Mouse (Mus musculus): ENCODE measurements around the gene Paxx. TPM values are rescaled to one million over a fixed set of nuclear protein-coding genes. Genes with fewer than 3 reads are reported as not detected.

Paxx gene
- polyA plus RNA-seq, 1 experiment, result 49.0 TPM

DNA sequence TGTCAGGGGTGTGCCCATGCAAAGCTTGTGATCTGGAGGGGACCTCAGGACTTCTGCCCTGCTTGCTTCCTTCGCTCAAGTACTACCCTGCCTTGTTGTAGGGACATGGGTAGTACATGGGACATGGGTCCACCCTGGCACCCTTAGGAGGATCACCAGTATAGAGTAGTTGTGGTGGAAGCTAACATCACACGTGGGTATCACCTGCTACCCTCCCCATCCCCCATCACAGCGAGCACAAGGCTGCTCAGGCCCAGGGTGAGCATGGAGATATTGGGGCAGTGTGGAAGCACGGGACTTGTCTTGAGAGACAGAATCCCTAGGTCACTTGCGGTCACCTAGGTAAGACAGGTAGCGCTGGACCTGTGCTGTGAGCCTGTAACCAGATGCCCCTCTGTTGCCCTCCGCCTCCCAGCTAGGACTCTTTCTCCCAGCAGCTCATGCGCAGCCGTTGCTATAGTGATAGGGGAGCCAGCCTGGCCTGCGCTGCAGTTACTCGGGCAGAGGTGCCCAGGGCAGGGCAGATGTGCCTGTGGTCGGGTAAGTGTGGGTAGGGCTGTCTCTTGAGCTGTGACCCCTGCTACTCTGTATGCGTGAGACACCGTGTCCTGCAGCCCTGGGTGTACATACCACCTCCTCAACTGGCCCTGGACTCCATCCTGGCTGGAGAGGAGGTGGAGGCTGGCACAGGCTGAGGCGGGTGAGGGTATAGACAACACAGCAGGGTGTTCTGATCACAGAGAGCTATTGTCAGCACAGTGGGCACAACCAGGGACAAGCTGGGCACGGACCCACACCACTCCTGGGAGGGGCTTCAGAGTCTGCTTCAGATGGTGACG lies 30.3 kb downstream of the Paxx start:
- 50% methylated on average over 17 of the region's 17 CpGs for WGBS
- Histone ChIP-seq H3K27me3 (replicated peaks; ENCODE audit: control insufficient read depth, insufficient read depth, low read length) (no peaks in the 10 kb centered on the region), H3K36me3 (ENCODE audit: control insufficient read depth, insufficient read depth, low read length) (no peaks in the 10 kb centered on the region), H3K27ac (ENCODE audit: insufficient read depth, low read depth, low read length) (no peak overlapping the region), H3K4me3 (ENCODE audit: insufficient read depth, low read depth, low read length) (no peak overlapping the region), H3K4me1 (ENCODE audit: control insufficient read depth, insufficient read depth, low read length) (peaks cover 13% of the 10 kb centered on the region; the same call in 1 of the 2 replicates)
- TF ChIP-seq CTCF (conservative IDR thresholded peaks at IDR 0.05; ENCODE audit: insufficient read depth, insufficient read length, low read depth, low read length) (no peak), POLR2A (IDR thresholded peaks at IDR 0.05; ENCODE audit: low read depth, low read length) (no peak)
- peak; percentile 62 for DNase-seq

DNA sequence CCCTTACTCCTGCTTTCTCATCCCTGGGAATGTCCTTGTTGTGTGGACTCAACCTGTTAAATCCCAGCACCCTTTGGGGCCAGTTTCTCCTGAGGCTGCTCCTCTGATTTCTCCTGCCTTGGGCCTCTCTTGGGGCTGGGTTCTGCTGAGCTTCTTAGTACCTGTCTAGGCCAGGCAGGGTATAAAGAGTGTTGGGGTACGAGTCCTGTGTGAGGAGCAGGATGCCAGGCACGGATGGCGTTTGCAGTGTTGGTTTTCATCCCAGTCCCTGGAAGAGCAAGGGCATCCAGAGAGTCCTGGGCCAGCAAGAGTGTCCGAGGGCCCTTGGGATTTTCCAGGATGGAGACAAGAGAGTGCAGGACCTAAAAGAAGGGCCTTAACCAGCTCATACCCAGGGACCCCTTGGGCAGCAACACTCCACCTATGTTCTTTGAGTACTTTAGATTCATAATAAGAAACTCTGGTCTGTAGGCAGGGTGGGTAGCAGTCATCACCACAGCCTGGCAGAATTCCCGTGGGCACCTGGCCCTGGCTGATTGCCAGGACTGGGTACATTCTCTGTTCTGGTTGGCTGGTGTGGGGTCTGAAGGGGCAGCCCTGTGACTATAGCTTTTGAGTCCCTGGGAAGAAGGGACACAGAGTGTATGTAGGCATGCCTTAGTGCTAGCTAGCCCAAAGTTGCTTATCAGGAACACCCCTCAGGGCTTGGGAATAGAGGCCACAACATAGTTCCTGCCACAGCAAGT lies 31.3 kb downstream of the Paxx start:
- Histone ChIP-seq H3K27ac (ENCODE audit: insufficient read depth, low read depth, low read length) (no peak overlapping the region), H3K36me3 (ENCODE audit: control insufficient read depth, insufficient read depth, low read length) (no peaks in the 10 kb centered on the region), H3K4me1 (ENCODE audit: control insufficient read depth, insufficient read depth, low read length) (peaks cover 13% of the 10 kb centered on the region; the same call in 1 of the 2 replicates), H3K4me3 (ENCODE audit: insufficient read depth, low read depth, low read length) (peak overlapping the region; percentile 71), H3K27me3 (replicated peaks; ENCODE audit: control insufficient read depth, insufficient read depth, low read length) (no peaks in the 10 kb centered on the region)
- peak; percentile 44 for DNase-seq
- 41% methylated on average over 5 of the region's 5 CpGs for WGBS
- no peak for TF ChIP-seq CTCF (conservative IDR thresholded peaks at IDR 0.05; ENCODE audit: insufficient read depth, insufficient read length, low read depth, low read length)
- no peak for TF ChIP-seq POLR2A (IDR thresholded peaks at IDR 0.05; ENCODE audit: low read depth, low read length)

DNA sequence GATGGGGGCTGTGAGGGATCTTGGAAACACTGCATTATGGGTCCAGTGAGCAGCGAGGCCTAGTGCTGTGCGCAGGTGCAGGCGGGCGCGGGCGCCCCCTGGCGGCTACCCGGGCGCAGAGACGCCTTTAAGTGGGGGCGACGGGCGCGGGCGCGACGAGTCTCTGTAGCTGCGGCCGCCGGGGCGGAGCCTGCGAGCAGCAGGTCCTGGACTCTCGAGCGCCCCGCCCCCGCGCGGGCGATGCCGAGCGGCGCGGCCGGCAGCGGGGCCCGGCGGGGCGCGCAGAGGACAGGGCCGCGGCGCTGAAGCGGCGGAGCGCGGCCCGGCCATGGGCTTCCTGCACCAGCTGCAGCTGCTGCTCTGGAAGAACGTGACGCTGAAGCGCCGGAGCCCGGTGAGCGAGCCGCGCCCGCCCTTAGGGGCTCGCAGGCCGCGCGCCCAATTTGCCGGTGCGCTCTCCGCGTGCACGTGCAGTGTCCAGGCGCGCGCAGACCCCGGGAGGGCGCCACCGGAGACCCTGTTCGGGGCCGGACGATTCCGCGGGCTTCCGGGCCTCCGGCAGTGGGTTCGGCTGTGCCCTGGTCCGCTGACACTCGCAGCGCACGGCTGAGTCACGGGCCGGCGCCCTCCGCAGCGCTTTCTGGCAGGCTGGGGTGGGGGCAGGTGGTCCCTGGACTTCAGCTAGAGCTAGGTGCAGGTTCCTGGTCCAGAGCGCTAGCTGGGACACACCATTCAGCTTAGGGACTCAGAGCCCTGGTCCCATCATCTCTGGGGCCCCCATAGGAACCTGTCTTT lies 32.3 kb downstream of the Paxx start, which contains the start of gene Abca2:
Abca2 (plus strand) TSS at position 262 of the 795 bp plus-strand sequence.
- H3K4me3 ChIP-seq (ENCODE audit: insufficient read depth, low read depth, low read length), result peak within 1 kb of the TSS; percentile 71
- TF ChIP-seq CTCF (conservative IDR thresholded peaks at IDR 0.05; ENCODE audit: insufficient read depth, insufficient read length, low read depth, low read length) (peak; percentile 75), POLR2A (IDR thresholded peaks at IDR 0.05; ENCODE audit: low read depth, low read length) (no peak)
- WGBS, result under 1% methylated on average over 89 of the region's 89 CpGs
- no peaks in the 10 kb centered on the region for H3K27me3 ChIP-seq (replicated peaks; ENCODE audit: control insufficient read depth, insufficient read depth, low read length)
- peak; percentile 97 for DNase-seq
- peaks cover 13% of the 10 kb centered on the region; the same call in 1 of the 2 replicates for H3K4me1 ChIP-seq (ENCODE audit: control insufficient read depth, insufficient read depth, low read length)
- no peaks in the 10 kb centered on the region for H3K36me3 ChIP-seq (ENCODE audit: control insufficient read depth, insufficient read depth, low read length)
- peak within 1 kb of the TSS; percentile 1; the same call in 1 of the 2 replicates for H3K27ac ChIP-seq (ENCODE audit: insufficient read depth, low read depth, low read length)

DNA sequence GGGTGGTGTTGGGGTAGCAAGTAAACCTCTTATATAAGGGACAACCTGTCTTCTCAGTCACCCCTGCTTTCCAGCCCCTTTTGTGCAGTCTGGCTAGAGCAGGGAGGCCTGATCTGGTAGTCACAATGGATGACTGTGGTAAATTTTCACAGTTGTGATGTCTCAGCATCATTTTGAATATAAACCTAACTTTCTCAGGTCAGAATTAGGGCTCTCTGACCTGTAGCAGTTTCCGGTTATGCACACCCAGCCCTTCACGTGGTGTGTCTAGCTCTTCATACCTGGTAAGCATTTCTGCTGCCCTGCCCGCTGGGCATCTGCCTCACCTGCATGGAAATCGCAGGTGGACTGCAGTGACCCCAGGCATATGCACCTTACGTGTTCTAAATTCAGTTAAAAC lies 33.6 kb downstream of the Paxx start:
- Histone ChIP-seq H3K4me3 (ENCODE audit: insufficient read depth, low read depth, low read length) (no peak overlapping the region), H3K36me3 (ENCODE audit: control insufficient read depth, insufficient read depth, low read length) (no peaks in the 10 kb centered on the region), H3K27me3 (replicated peaks; ENCODE audit: control insufficient read depth, insufficient read depth, low read length) (no peaks in the 10 kb centered on the region), H3K27ac (ENCODE audit: insufficient read depth, low read depth, low read length) (no peak overlapping the region), H3K4me1 (ENCODE audit: control insufficient read depth, insufficient read depth, low read length) (peaks cover 13% of the 10 kb centered on the region; the same call in 1 of the 2 replicates)
- WGBS, result 91% methylated on average over 5 of the region's 5 CpGs
- no peak for DNase-seq
- no peak for TF ChIP-seq CTCF (conservative IDR thresholded peaks at IDR 0.05; ENCODE audit: insufficient read depth, insufficient read length, low read depth, low read length)
- no peak for TF ChIP-seq POLR2A (IDR thresholded peaks at IDR 0.05; ENCODE audit: low read depth, low read length)

DNA sequence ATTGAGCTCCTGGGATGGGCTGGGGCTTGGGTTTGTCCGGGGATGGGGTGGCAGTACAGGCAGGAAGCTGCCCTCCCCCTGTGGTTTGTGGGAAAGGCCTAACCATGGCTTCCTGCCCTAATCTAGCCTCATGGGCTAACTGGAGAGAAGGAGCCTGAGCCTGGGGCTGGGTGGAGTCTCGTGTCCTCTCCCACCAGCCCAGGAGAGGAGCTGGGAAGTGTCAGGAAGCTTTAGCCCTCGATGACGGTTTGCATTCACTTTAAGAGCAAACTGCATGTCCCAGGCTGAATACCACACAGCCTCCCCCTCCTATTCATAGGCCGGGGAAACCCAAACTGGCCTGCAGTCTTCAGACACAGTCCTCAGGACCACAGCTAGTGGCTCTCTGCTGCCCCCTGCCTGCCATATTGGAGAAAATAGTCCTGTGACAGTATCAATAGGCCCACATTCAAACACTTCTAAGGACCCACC lies 34.1 kb downstream of the Paxx start:
- no peak overlapping the region for H3K4me3 ChIP-seq (ENCODE audit: insufficient read depth, low read depth, low read length)
- peak; percentile 72 for DNase-seq
- no peak overlapping the region for H3K27ac ChIP-seq (ENCODE audit: insufficient read depth, low read depth, low read length)
- H3K36me3 ChIP-seq (ENCODE audit: control insufficient read depth, insufficient read depth, low read length), result no peaks in the 10 kb centered on the region
- H3K4me1 ChIP-seq (ENCODE audit: control insufficient read depth, insufficient read depth, low read length), result peaks cover 13% of the 10 kb centered on the region; the same call in 1 of the 2 replicates
- no peaks in the 10 kb centered on the region for H3K27me3 ChIP-seq (replicated peaks; ENCODE audit: control insufficient read depth, insufficient read depth, low read length)
- 29% methylated on average over 5 of the region's 5 CpGs for WGBS
- TF ChIP-seq POLR2A (IDR thresholded peaks at IDR 0.05; ENCODE audit: low read depth, low read length) (no peak), CTCF (conservative IDR thresholded peaks at IDR 0.05; ENCODE audit: insufficient read depth, insufficient read length, low read depth, low read length) (peak; percentile 86)

DNA sequence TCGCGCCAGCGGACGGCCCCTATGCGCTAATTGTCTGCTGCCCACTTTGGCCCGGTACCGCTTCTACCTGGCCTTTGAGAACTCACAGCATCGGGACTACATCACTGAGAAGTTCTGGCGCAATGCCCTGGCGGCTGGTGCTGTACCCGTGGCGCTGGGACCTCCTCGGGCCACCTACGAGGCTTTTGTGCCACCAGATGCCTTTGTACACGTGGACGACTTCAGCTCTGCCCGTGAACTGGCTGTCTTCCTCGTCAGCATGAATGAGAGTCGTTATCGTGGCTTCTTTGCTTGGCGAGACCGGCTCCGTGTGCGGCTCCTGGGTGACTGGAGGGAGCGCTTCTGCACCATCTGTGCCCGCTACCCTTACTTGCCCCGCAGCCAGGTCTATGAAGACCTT lies 35.4 kb downstream of the Paxx start:
- Histone ChIP-seq H3K4me1 (ENCODE audit: control insufficient read depth, insufficient read depth, low read length) (peaks cover 8% of the 10 kb centered on the region; the same call in 1 of the 2 replicates), H3K36me3 (ENCODE audit: control insufficient read depth, insufficient read depth, low read length) (no peaks in the 10 kb centered on the region), H3K4me3 (ENCODE audit: insufficient read depth, low read depth, low read length) (no peak overlapping the region), H3K27ac (ENCODE audit: insufficient read depth, low read depth, low read length) (no peak overlapping the region), H3K27me3 (replicated peaks; ENCODE audit: control insufficient read depth, insufficient read depth, low read length) (no peaks in the 10 kb centered on the region)
- TF ChIP-seq CTCF (conservative IDR thresholded peaks at IDR 0.05; ENCODE audit: insufficient read depth, insufficient read length, low read depth, low read length) (no peak), POLR2A (IDR thresholded peaks at IDR 0.05; ENCODE audit: low read depth, low read length) (no peak)
- no peak for DNase-seq
- WGBS, result 55% methylated on average over 27 of the region's 27 CpGs
